Mouse (Mus musculus) limb, embryonic 14.5 days (tissue): ENCODE data around the gene Tmem233. TPM values are rescaled to one million over a fixed set of nuclear protein-coding genes. Genes with fewer than 3 reads are reported as not detected.

Experiments
- ATAC-seq: fragments of 200-750 bp; cut with Nextera tagmentation; 2 replicates; pipeline ENCODE4 v1.8.0; 2017; ENCODE audit warnings: low read depth, moderate number of reproducible peaks, moderate TSS enrichment; ENCODE audit not compliant: low FRiP score
- DNase-seq: peaks from one replicate; pipeline ENCODE4 v3.0.0-alpha.2; 2015; ENCODE audit warnings: low spot score
- H3K27ac ChIP-seq: fragments of 300-500 bp; sonication (generic); replicated peaks from 2 replicates; pipeline ENCODE4 v1.5.1; 2014; ENCODE audit warnings: low read depth, mild to moderate bottlenecking, low read length, moderate library complexity, mixed read lengths
- H3K27me3 ChIP-seq: fragments of 300-500 bp; sonication (generic); 2 replicates; pipeline ENCODE4 v1.6.1; 2014; ENCODE audit warnings: low read length, mixed read lengths; ENCODE audit not compliant: control insufficient read depth, insufficient read depth
- H3K36me3 ChIP-seq: fragments of 300-500 bp; sonication (generic); 2 replicates; pipeline ENCODE4 v1.6.1; 2014; ENCODE audit warnings: mild to moderate bottlenecking, low read length, moderate library complexity, mixed read lengths; ENCODE audit not compliant: control insufficient read depth, insufficient read depth
- H3K4me1 ChIP-seq: fragments of 300-500 bp; sonication (generic); 2 replicates; pipeline ENCODE4 v1.6.1; 2014; ENCODE audit warnings: antibody characterized with exemption, low read length, mixed read lengths; ENCODE audit not compliant: control insufficient read depth, insufficient read depth
- H3K4me2 ChIP-seq: fragments of 300-500 bp; sonication (generic); replicated peaks from 2 replicates; pipeline ENCODE4 v1.6.1; 2014; ENCODE audit warnings: low read depth, mild to moderate bottlenecking, low read length, moderate library complexity; ENCODE audit not compliant: severe bottlenecking
- H3K4me3 ChIP-seq: fragments of 300-500 bp; sonication (generic); replicated peaks from 2 replicates; pipeline ENCODE4 v1.5.1; 2014; ENCODE audit warnings: low read length
- H3K9ac ChIP-seq: fragments of 300-500 bp; sonication (generic); 2 replicates; pipeline ENCODE4 v1.6.1; 2014; ENCODE audit warnings: mild to moderate bottlenecking, low read depth, low read length, moderate library complexity; ENCODE audit not compliant: severe bottlenecking
- H3K9me3 ChIP-seq: fragments of 300-500 bp; sonication (generic); 2 replicates; pipeline ENCODE4 v1.6.1; 2016; ENCODE audit warnings: low read length; ENCODE audit not compliant: control insufficient read depth
- POLR2A ChIP-seq: fragments of 200-500 bp; IDR thresholded peaks from 2 replicates; pipeline ENCODE4 v1.8.0; 2012; ENCODE audit warnings: inconsistent platforms, mild to moderate bottlenecking, moderate library complexity, borderline replicate concordance; ENCODE audit not compliant: insufficient read depth, insufficient read length; ENCODE audit errors: extremely low read depth
- WGBS: fragments of 180-500 bp; shearing (Covaris S2); extraction: QIAGEN DNeasy Blood & Tissue Kit; methylation state at CpG from one replicate; pipeline ENCODE4 v1.1.7; 2014; 5-methylcytosine and 5-hydroxymethylcytosine counted together
- polyA plus RNA-seq, 2 experiments: library from polyadenylated mRNA; depleted of rRNA in 1 of 2; stranded (reverse) in 1 of 2; unstranded in 1 of 2; fragments of >200 nt; fragmentation: Nextera tagmentation in 1 of 2; extraction: Ambion mirVana in 1 of 2; gene quantifications; 2 replicates each; pipeline versions ENCODE4 v1.2.1 to v1.2.3; 2012 to 2014

Tmem233 gene
- polyA plus RNA-seq, 2 experiments: 0.33 TPM; not detected in 1

- Histone ChIP-seq H3K4me3 (no peak overlapping the region), H3K4me1 (no peaks in the 10 kb centered on the region), H3K9me3 (no peaks in the 10 kb centered on the region), H3K36me3 (no peaks in the 10 kb centered on the region), H3K27me3 (peaks cover 16% of the 10 kb centered on the region; the same call in 1 of the 2 replicates), H3K27ac (no peak overlapping the region), H3K4me2 (no peak overlapping the region), H3K9ac (no peak overlapping the region)
- ATAC-seq (no peak), DNase-seq (no peak)
- TF ChIP-seq POLR2A: no peak
- 90% methylated on average over 6 of the region's 6 CpGs for WGBS
These were observed 1.2 kb upstream of the Tmem233 start for GRCm38 (mm10) chr5:116084231-116084630.

DNA sequence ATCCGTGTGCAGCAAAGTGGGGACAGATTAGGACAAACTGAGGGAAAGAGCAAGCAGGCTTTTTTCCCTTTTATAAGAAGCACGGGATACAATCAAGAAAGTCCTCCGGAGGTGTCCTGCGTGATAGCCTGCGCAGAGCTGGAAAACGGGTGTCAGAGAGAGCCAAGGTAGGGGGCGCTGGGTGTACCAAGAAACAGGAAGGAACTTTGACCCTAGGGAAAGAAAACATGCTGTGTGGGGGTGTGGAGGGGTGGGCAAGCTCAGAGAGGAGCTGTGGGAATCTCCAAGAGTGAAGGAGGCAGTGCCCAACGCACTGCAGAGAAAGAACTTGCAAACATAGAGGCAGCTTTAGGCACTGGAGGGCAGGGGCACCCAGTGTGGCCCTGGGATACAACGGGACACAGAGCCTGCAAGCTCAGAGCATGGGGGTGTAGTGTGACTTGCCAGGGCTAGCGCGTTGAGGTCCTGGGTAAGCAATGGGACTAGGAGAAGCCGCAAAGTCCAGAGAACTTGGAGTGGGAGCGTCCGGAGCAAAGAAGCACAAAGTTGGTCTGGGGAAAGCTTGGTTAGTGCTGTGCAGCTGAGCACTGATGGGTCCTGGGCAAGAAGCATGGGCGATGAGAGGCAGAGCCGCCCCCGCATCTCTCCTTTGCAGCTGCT is 673 bp downstream of the Tmem233 start:
- no peaks in the 10 kb centered on the region for H3K9me3 ChIP-seq
- WGBS: 31% methylated on average over 16 of the region's 17 CpGs
- no peaks in the 10 kb centered on the region for H3K36me3 ChIP-seq
- DNase-seq: no peak
- no peak for TF ChIP-seq POLR2A
- H3K4me1 ChIP-seq: no peaks in the 10 kb centered on the region
- H3K9ac ChIP-seq: no peak overlapping the region
- no peak overlapping the region for H3K27ac ChIP-seq
- no peak overlapping the region for H3K4me3 ChIP-seq
- H3K4me2 ChIP-seq: no peak overlapping the region
- ATAC-seq: no peak
- H3K27me3 ChIP-seq: peaks cover 16% of the 10 kb centered on the region; the same call in 1 of the 2 replicates

DNA sequence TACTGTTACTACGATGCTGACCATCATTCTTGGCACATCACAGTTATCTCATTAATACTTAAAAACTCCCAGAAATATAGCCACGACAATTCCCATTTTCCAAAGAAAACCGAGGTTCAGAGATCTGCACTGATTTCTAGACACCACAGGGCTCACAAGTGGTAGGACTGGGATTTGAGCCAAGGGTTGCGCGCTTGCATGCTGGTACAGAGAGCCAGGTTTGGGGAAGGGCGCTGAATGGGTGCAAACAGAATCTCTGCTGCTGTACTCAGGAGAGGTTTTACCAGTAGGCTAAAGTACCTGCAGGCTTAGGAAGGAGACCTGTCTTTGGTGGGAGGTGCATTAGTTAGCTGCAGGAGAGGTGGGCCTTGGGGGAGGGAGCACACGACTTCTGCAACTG is 1.4 kb downstream of the Tmem233 start:
- H3K4me2 ChIP-seq: no peak overlapping the region
- no peak for TF ChIP-seq POLR2A
- peaks cover 16% of the 10 kb centered on the region; the same call in 1 of the 2 replicates for H3K27me3 ChIP-seq
- DNase-seq (no peak), ATAC-seq (no peak)
- no peak overlapping the region for H3K27ac ChIP-seq
- H3K9ac ChIP-seq: no peak overlapping the region
- H3K4me3 ChIP-seq: no peak overlapping the region
- WGBS: 73% methylated on average over 7 of the region's 7 CpGs
- no peaks in the 10 kb centered on the region for H3K4me1 ChIP-seq
- H3K36me3 ChIP-seq: no peaks in the 10 kb centered on the region
- no peaks in the 10 kb centered on the region for H3K9me3 ChIP-seq

- Histone ChIP-seq H3K4me2 (no peak overlapping the region), H3K9me3 (no peaks in the 10 kb centered on the region), H3K27ac (no peak overlapping the region), H3K9ac (no peak overlapping the region), H3K36me3 (no peaks in the 10 kb centered on the region), H3K4me3 (no peak overlapping the region), H3K4me1 (no peaks in the 10 kb centered on the region), H3K27me3 (peaks cover 16% of the 10 kb centered on the region; the same call in 1 of the 2 replicates)
- no peak for ATAC-seq
- WGBS: 59% methylated on average over 6 of the region's 6 CpGs
- no peak for TF ChIP-seq POLR2A
- DNase-seq: no peak
These were observed 2.3 kb downstream of the Tmem233 start for GRCm38 (mm10) chr5:116080736-116081135.

DNA sequence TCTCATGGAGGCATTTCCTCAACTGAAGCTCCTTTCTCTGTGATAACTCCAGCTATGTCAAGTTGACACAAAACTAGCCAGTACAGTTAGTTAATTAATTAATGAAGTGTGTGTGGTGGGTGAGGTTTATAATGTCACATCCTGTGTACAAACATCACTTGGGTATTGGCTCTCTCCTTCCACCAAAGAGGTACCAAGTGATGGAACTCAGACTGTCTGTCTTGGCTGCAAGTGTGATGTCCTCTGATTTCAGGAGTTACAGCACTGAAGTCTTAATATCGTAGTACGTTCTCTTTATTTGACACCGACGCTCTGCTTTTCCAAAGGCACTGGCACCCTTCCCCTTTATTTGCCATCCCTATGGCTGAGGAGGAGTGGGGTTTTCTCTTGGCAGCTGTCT is 13.4 kb downstream of the Tmem233 start:
- no peak overlapping the region for H3K27ac ChIP-seq
- H3K9me3 ChIP-seq: no peaks in the 10 kb centered on the region
- no peak for ATAC-seq
- 94% methylated on average over 4 of the region's 4 CpGs for WGBS
- TF ChIP-seq POLR2A: no peak
- no peaks in the 10 kb centered on the region for H3K4me1 ChIP-seq
- H3K4me3 ChIP-seq: no peak overlapping the region
- no peak overlapping the region for H3K4me2 ChIP-seq
- DNase-seq: no peak
- H3K27me3 ChIP-seq: no peaks in the 10 kb centered on the region
- no peak overlapping the region for H3K9ac ChIP-seq
- no peaks in the 10 kb centered on the region for H3K36me3 ChIP-seq

- Histone ChIP-seq H3K4me3 (no peak overlapping the region), H3K9ac (no peak overlapping the region), H3K27me3 (no peaks in the 10 kb centered on the region), H3K36me3 (no peaks in the 10 kb centered on the region), H3K4me1 (no peaks in the 10 kb centered on the region), H3K27ac (no peak overlapping the region), H3K9me3 (no peaks in the 10 kb centered on the region), H3K4me2 (no peak overlapping the region)
- TF ChIP-seq POLR2A: no peak
- WGBS: 38% methylated on average over 6 of the region's 6 CpGs
- DNase-seq (no peak), ATAC-seq (no peak)
These were observed 30.2 kb downstream of the Tmem233 start for GRCm38 (mm10) chr5:116052826-116053225.
